Mouse (Mus musculus) layer of hippocampus, postnatal 14 days (tissue): Measurements from ENCODE around the gene Alkbh5. TPM values are rescaled to one million over a fixed set of nuclear protein-coding genes. Genes with fewer than 3 reads are reported as not detected.
A peak's percentile ranks its signal among the peaks of the same experiment; 100 is the strongest.
"Not testable (repeated sequence)": the region's sequence is repeated elsewhere in the genome, so short reads cannot be mapped to it uniquely, and the experiment has no call there.

Source experiments
- DNase-seq, 2 experiments: peaks; one replicate each; pipeline ENCODE4 v3.0.0; 2021 to 2022; ENCODE audit warnings: low spot score in 2 of 2, mixed read lengths in 1 of 2
- total RNA-seq, 2 experiments: library from RNA; stranded (reverse); gene quantifications; 2 replicates each; pipeline ENCODE4 v1.2.3; 2021

Gene Alkbh5
- total RNA-seq, 2 experiments from 2014 or later, result 44.7 to 46.2 TPM

DNA sequence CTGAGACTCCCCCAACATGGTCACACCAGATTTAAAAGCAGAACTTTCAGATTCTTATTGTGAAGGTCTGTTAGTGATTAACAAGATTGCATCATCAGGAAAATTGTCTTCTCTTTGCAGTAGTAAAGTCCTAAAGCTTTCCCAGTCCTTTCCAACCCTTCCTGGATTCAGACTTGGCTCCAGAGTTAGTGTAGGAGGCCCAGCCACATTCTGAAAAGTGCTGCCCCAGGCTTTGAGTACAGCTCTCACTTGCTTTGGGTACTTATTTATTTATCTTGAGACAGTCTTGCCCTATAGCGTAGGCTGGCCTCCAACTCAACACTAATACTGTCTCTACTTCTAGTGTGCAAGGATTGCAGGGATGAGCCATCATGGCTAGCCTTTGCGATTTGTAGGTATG, 4.6 kb downstream of the Alkbh5 start:
- no peak for DNase-seq

- DNase-seq, result no peak
Observed at GRCm38 (mm10) chr11:60541831-60542230, 5.7 kb downstream of the Alkbh5 start.

DNA sequence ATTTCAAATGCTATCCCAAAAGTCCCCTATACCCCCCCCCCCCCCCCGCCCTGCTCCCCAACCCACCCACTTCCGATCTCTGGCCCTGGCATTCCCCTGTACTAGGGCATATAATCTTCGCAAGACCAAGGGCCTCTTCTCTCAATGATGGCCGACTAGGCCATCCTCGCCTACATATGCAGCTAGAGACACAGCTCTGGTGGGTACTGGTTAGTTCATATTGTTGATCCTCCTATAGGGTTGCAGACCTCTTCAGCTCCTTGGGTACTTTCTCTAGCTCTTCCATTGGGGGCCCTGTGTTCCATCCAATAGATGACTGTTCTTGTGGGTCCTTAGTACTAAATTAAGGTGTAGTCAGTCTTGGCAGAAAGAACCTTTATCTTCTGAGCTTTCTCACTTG, 7.0 kb downstream of the Alkbh5 start:
- DNase-seq, result not testable (repeated sequence)

DNA sequence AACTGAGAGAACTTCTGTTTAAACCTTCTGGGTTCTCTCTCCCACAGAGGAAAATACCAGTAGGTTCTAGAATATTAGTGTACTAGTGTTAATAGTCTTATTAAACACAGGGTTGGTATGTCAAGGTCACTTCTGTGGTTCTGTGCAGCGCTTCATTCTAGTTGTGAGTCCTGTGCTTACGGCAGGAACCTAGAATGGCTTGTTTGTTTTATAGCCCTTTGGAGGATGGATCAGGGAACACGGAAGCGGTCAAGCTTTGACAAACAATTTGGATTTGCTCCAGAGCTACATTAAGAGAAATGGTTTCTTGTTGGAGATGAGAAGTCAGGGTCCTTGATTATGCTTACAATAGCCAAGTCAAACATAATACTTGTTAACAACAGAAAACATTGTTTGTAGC, 9.3 kb downstream of the Alkbh5 start:
- no peak for DNase-seq

GRCm38 (mm10) chr11:60548112-60548511, 11.9 kb downstream of the Alkbh5 start:
- no peak for DNase-seq

DNA sequence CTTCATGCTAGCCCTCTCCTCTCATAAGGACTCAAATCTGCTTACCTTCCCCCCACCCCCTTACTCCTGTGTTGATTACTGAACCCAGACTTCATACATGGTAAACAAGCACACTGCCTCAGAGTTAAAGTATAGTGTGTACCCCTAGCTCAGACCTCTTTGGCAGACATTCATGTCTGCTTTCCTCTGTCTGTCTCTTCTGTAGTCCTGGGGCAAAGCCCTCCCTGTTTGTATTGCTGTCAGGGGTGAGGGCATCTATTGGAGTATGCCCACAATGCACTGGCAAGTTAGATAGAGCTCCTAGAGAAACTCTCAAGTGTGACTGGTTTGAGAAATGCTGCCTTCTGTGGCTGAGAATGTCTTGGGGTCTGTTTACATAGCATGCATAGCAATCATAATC, 16.9 kb downstream of the Alkbh5 start:
- no peak for DNase-seq

DNA sequence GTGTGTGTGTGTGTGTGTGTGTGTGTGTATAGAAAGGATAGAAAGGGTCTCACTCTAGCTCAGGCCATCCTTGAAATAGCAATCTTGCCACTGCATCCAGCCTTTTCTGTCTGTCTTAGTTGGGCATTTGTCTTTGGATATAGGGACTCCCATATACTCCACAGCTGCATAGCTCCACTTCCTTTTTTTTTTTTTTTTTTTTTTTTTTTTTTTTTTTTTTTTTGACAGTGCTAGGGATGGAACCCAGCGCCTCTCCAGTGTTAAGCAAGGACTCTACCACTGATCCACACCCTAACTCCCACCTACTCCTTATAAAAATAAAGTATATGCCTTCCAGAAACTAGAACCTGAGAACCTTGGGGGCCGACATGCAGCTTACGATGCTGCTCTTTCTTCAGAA, 21.5 kb downstream of the Alkbh5 start:
- DNase-seq, result no peak

GRCm38 (mm10) chr11:60559342-60559741, 23.2 kb downstream of the Alkbh5 start:
- peak; percentile 69 for DNase-seq

DNA sequence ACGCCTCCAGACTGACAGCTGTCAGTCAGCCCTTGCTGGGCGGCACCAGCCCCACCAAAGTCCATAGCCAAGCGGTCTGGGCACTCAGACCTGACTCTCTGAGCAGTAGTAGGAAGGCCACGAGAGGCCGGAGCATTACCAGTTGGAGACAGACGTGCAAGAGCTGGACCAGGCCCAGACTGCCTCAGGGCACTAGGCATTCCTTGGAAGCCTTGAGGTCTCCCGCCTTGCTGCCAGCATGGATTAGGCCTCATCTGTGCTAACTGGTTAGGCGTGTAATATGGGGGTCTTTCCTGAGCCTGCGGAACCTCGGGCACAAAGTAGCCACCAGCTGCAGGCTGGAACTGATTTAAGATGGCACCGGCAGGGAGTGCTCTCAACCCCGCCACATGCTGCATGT, 37.8 kb downstream of the Alkbh5 start:
- not testable (repeated sequence) for DNase-seq

Other genes starting within 250 kb of the Alkbh5 start
- 100 to 1,000 TPM; 140 to 147 TPM for gene Tom1l2, start 183.5 kb upstream of the Alkbh5 start, total RNA-seq
- 1 to 10 TPM; 5.2 to 7.3 TPM for gene Drc3, start 183.1 kb upstream of the Alkbh5 start, total RNA-seq
- gene Gid4, start 119.2 kb upstream of the Alkbh5 start, total RNA-seq, result 10 to 100 TPM; 40.1 to 40.5 TPM
- 10 to 100 TPM; 28.7 to 29.1 TPM for gene Atpaf2, start 117.9 kb upstream of the Alkbh5 start, total RNA-seq
- gene Drg2, start 81.8 kb upstream of the Alkbh5 start, total RNA-seq, result 10 to 100 TPM; 71.9 to 76.9 TPM
- gene Myo15, start 67.0 kb upstream of the Alkbh5 start, total RNA-seq, result under 1 TPM; 0.12 to 0.19 TPM
- 10 to 100 TPM; 51.1 to 57.0 TPM for gene Llgl1, start 163.3 kb downstream of the Alkbh5 start, total RNA-seq
- gene Flii, start 190.9 kb downstream of the Alkbh5 start, total RNA-seq, result 10 to 100 TPM; 47.7 to 60.5 TPM
- 10 to 100 TPM; 23.7 to 23.8 TPM for gene Mief2, start 192.0 kb downstream of the Alkbh5 start, total RNA-seq
- 1 to 10 TPM; 4.2 to 5.8 TPM for gene Top3a, start 241.0 kb downstream of the Alkbh5 start, total RNA-seq
- gene Smcr8, start 241.1 kb downstream of the Alkbh5 start, total RNA-seq, result 10 to 100 TPM; 25.0 to 26.6 TPM